Mouse (Mus musculus) lung, embryonic 14.5 days (tissue): ENCODE results near the gene Usp39. TPM values are rescaled to one million over a fixed set of nuclear protein-coding genes. Genes with fewer than 3 reads are reported as not detected.

Experiments used
- ATAC-seq: fragments of 200-750 bp; cut with Nextera tagmentation; 2 replicates; pipeline ENCODE4 v1.8.0; 2017; ENCODE audit warnings: mild to moderate bottlenecking, moderate TSS enrichment, moderate library complexity; ENCODE audit not compliant: insufficient read depth
- DNase-seq: peaks from one replicate; pipeline ENCODE4 v3.0.0-alpha.2; 2015
- H3K27ac ChIP-seq: fragments of 300-500 bp; sonication (generic); 2 replicates; pipeline ENCODE4 v1.5.1; 2014; ENCODE audit warnings: low read depth, mild to moderate bottlenecking, moderate library complexity
- H3K27me3 ChIP-seq: fragments of 300-500 bp; sonication (generic); 2 replicates; pipeline ENCODE4 v1.6.1; 2014; ENCODE audit warnings: low read length, control low read depth; ENCODE audit not compliant: insufficient read depth
- H3K36me3 ChIP-seq: fragments of 300-500 bp; sonication (generic); 2 replicates; pipeline ENCODE4 v1.6.1; 2014; ENCODE audit warnings: control low read depth; ENCODE audit not compliant: insufficient read depth
- H3K4me1 ChIP-seq: fragments of 300-500 bp; sonication (generic); 2 replicates; pipeline ENCODE4 v1.6.1; 2014; ENCODE audit warnings: antibody characterized with exemption, control low read depth; ENCODE audit not compliant: insufficient read depth
- H3K4me2 ChIP-seq: fragments of 300-500 bp; sonication (generic); 2 replicates; pipeline ENCODE4 v1.6.1; 2014; ENCODE audit warnings: mild to moderate bottlenecking
- H3K4me3 ChIP-seq: fragments of 300-500 bp; sonication (generic); 2 replicates; pipeline ENCODE4 v1.5.1; 2014; ENCODE audit warnings: low read depth, low read length
- H3K9ac ChIP-seq: fragments of 300-500 bp; sonication (generic); 2 replicates; pipeline ENCODE4 v1.6.1; 2014
- H3K9me3 ChIP-seq: fragments of 300-500 bp; sonication (generic); 2 replicates; pipeline ENCODE4 v1.6.1; 2016; ENCODE audit warnings: low read depth, low read length, control low read depth
- CTCF ChIP-seq: IDR thresholded peaks from 2 replicates; pipeline ENCODE4 v1.5.1; 2016; ENCODE audit warnings: antibody characterized with exemption, low read depth
- WGBS: fragments of 180-500 bp; shearing (Covaris S2); extraction: QIAGEN DNeasy Blood & Tissue Kit; methylation state at CpG from one replicate; pipeline ENCODE4 v1.1.7; 2014; 5-methylcytosine and 5-hydroxymethylcytosine counted together
- polyA plus RNA-seq: library from polyadenylated mRNA; unstranded; fragments of >200 nt; fragmentation: Nextera tagmentation; extraction: Ambion mirVana; gene quantifications from 2 replicates; pipeline ENCODE4 v1.2.1, GENCODE M21; 2014

Usp39 gene
- polyA plus RNA-seq, 1 experiment from 2014 or later = 73.7 TPM

- H3K4me2 ChIP-seq = 0 out of 2 replicates have a peak overlapping the region, but pooled peaks have one; percentile 7
- H3K9me3 ChIP-seq = no peaks in the 10 kb centered on the region
- peak overlapping the region; percentile 79 for H3K27ac ChIP-seq
- peak; percentile 15 for DNase-seq
- no peaks in the 10 kb centered on the region for H3K27me3 ChIP-seq
- H3K4me1 ChIP-seq = peaks cover 14% of the 10 kb centered on the region; the same call in 1 of the 2 replicates
- TF ChIP-seq CTCF = no peak
- no peaks in the 10 kb centered on the region for H3K36me3 ChIP-seq
- ATAC-seq = peak; percentile 39; the same call in 1 of the 2 replicates
- H3K4me3 ChIP-seq = no peak overlapping the region
- H3K9ac ChIP-seq = no peak overlapping the region
- whole genome bisulfite sequencing = 4% methylated on average over 1 of the region's 1 CpGs
Observed at GRCm38 (mm10) chr6:72371571-72371970, 26.6 kb upstream of the Usp39 start.

- H3K4me2 ChIP-seq = peak overlapping the region; percentile 7; the same call in 1 of the 2 replicates
- peak overlapping the region; percentile 79 for H3K27ac ChIP-seq
- 31% methylated on average over 5 of the region's 5 CpGs for WGBS
- no peak for TF ChIP-seq CTCF
- H3K4me1 ChIP-seq = peaks cover 14% of the 10 kb centered on the region; the same call in 1 of the 2 replicates
- H3K36me3 ChIP-seq = no peaks in the 10 kb centered on the region
- peak; percentile 61 for ATAC-seq
- no peaks in the 10 kb centered on the region for H3K27me3 ChIP-seq
- no peaks in the 10 kb centered on the region for H3K9me3 ChIP-seq
- H3K9ac ChIP-seq = no peak overlapping the region
- H3K4me3 ChIP-seq = no peak overlapping the region
- peak; percentile 55 for DNase-seq
Observed at GRCm38 (mm10) chr6:72371147-72371546, 26.2 kb upstream of the Usp39 start.

GRCm38 (mm10) chr6:72370091-72370490 is 25.1 kb upstream of the Usp39 start:
- H3K27me3 ChIP-seq = no peaks in the 10 kb centered on the region
- H3K4me2 ChIP-seq = no peak overlapping the region
- ATAC-seq = no peak
- no peak overlapping the region for H3K4me3 ChIP-seq
- no peak for TF ChIP-seq CTCF
- H3K9ac ChIP-seq = no peak overlapping the region
- H3K36me3 ChIP-seq = no peaks in the 10 kb centered on the region
- H3K9me3 ChIP-seq = no peaks in the 10 kb centered on the region
- H3K4me1 ChIP-seq = peaks cover 14% of the 10 kb centered on the region; the same call in 1 of the 2 replicates
- H3K27ac ChIP-seq = 0 out of 2 replicates have a peak overlapping the region, but pooled peaks have one; percentile 12
- 68% methylated on average over 12 of the region's 12 CpGs for WGBS
- no peak for DNase-seq

- H3K27ac ChIP-seq = 0 out of 2 replicates have a peak overlapping the region, but pooled peaks have one; percentile 12
- H3K4me3 ChIP-seq = no peak overlapping the region
- H3K4me1 ChIP-seq = peaks cover 14% of the 10 kb centered on the region; the same call in 1 of the 2 replicates
- no peaks in the 10 kb centered on the region for H3K36me3 ChIP-seq
- H3K27me3 ChIP-seq = no peaks in the 10 kb centered on the region
- no peak overlapping the region for H3K9ac ChIP-seq
- DNase-seq (no peak), ATAC-seq (no peak)
- H3K9me3 ChIP-seq = no peaks in the 10 kb centered on the region
- 76% methylated on average over 4 of the region's 4 CpGs for WGBS
- no peak overlapping the region for H3K4me2 ChIP-seq
- TF ChIP-seq CTCF = peak; percentile 51
Observed at GRCm38 (mm10) chr6:72369557-72369956, 24.6 kb upstream of the Usp39 start.

- 70% methylated on average over 4 of the region's 4 CpGs for WGBS
- no peak for TF ChIP-seq CTCF
- Histone ChIP-seq H3K4me3 (no peak overlapping the region), H3K9me3 (no peaks in the 10 kb centered on the region), H3K4me1 (0 out of 2 replicates have a peak, but pooled peaks cover 5% of the 10 kb centered on the region), H3K4me2 (no peak overlapping the region), H3K27ac (no peak overlapping the region), H3K9ac (no peak overlapping the region), H3K27me3 (no peaks in the 10 kb centered on the region), H3K36me3 (no peaks in the 10 kb centered on the region)
- ATAC-seq (no peak), DNase-seq (no peak)
Observed at GRCm38 (mm10) chr6:72367460-72367974, 22.5 kb upstream of the Usp39 start.

GRCm38 (mm10) chr6:72366844-72367443 is 22.0 kb upstream of the Usp39 start, which contains the start of gene Rnf181:
TSS of gene Rnf181 (minus strand) at chr6:72366956.
- H3K36me3 ChIP-seq = no peaks in the 10 kb centered on the region
- H3K27ac ChIP-seq = no peak within 1 kb of the TSS
- DNase-seq = no peak
- no peaks in the 10 kb centered on the region for H3K9me3 ChIP-seq
- H3K27me3 ChIP-seq = no peaks in the 10 kb centered on the region
- ATAC-seq = no peak
- H3K4me2 ChIP-seq = no peak within 1 kb of the TSS
- H3K9ac ChIP-seq = no peak within 1 kb of the TSS
- TF ChIP-seq CTCF = no peak
- WGBS = 75% methylated on average over 4 of the region's 4 CpGs
- H3K4me3 ChIP-seq = no peak within 1 kb of the TSS
- 0 out of 2 replicates have a peak, but pooled peaks cover 5% of the 10 kb centered on the region for H3K4me1 ChIP-seq

GRCm38 (mm10) chr6:72366304-72366703 is 21.3 kb upstream of the Usp39 start:
- H3K27me3 ChIP-seq = no peaks in the 10 kb centered on the region
- no peak overlapping the region for H3K9ac ChIP-seq
- no peak for TF ChIP-seq CTCF
- 0 out of 2 replicates have a peak, but pooled peaks cover 7% of the 10 kb centered on the region for H3K4me1 ChIP-seq
- H3K4me2 ChIP-seq = no peak overlapping the region
- no peaks in the 10 kb centered on the region for H3K36me3 ChIP-seq
- 69% methylated on average over 3 of the region's 3 CpGs for WGBS
- ATAC-seq = no peak
- H3K4me3 ChIP-seq = no peak overlapping the region
- no peak overlapping the region for H3K27ac ChIP-seq
- DNase-seq = no peak
- H3K9me3 ChIP-seq = no peaks in the 10 kb centered on the region
